Mouse (Mus musculus): ENCODE results near the gene Fam76b. TPM values are rescaled to one million over a fixed set of nuclear protein-coding genes. Genes with fewer than 3 reads are reported as not detected.

The Fam76b gene
- polyA plus RNA-seq, 2 experiments: 8.5 to 11.7 TPM

GRCm38 (mm10) chr9:13896055-13896454, 68.5 kb downstream of the Fam76b start:
- no peak overlapping the region for H3K4me2 ChIP-seq (ENCODE audit: low read depth)
- no peaks in the 10 kb centered on the region for H3K36me3 ChIP-seq (replicated peaks; ENCODE audit: control insufficient read depth, insufficient read depth, low read depth)
- TF ChIP-seq CTCF (IDR thresholded peaks at IDR 0.05; ENCODE audit: low read depth): no peak
- no peak for TF ChIP-seq EP300 (IDR thresholded peaks at IDR 0.05; ENCODE audit: low read depth)
- H3K9ac ChIP-seq (replicated peaks): no peak overlapping the region
- H3K4me1 ChIP-seq (replicated peaks; ENCODE audit: control insufficient read depth in 2 of 2, insufficient read depth in 2 of 2, low read length in 1 of 2): no peaks in the 10 kb centered on the region
- no peaks in the 10 kb centered on the region for H3K27me3 ChIP-seq (ENCODE audit: control insufficient read depth, insufficient read depth, low read length)
- DNase-seq (ENCODE audit: low read depth in 3 of 3, low spot score in 3 of 3) (no peak), ATAC-seq (ENCODE audit: insufficient read depth) (no peak)
- WGBS (ENCODE audit: insufficient replicate concordance): 67% methylated on average over 6 of the region's 6 CpGs
- peaks cover 2% of the 10 kb centered on the region; the same call in 1 of the 2 replicates for H3K9me3 ChIP-seq (ENCODE audit: control insufficient read depth, low read length)
- no peak overlapping the region for H3K27ac ChIP-seq
- no peak overlapping the region for H3K4me3 ChIP-seq (ENCODE audit: insufficient read depth in 1 of 2, low read depth in 2 of 2, low read length in 2 of 2)

- TF ChIP-seq CTCF (IDR thresholded peaks at IDR 0.05; ENCODE audit: low read depth): no peak
- no peak for TF ChIP-seq EP300 (IDR thresholded peaks at IDR 0.05; ENCODE audit: low read depth)
- H3K36me3 ChIP-seq (replicated peaks; ENCODE audit: control insufficient read depth, insufficient read depth, low read depth): no peaks in the 10 kb centered on the region
- no peak for ATAC-seq (ENCODE audit: insufficient read depth)
- no peaks in the 10 kb centered on the region for H3K9me3 ChIP-seq (ENCODE audit: control insufficient read depth, low read length)
- 64% methylated on average over 19 of the region's 19 CpGs for WGBS (ENCODE audit: insufficient replicate concordance)
- no peak for DNase-seq (ENCODE audit: low read depth in 3 of 3, low spot score in 3 of 3)
- H3K4me2 ChIP-seq (ENCODE audit: low read depth): no peak overlapping the region
- no peak overlapping the region for H3K27ac ChIP-seq
- no peaks in the 10 kb centered on the region for H3K27me3 ChIP-seq (ENCODE audit: control insufficient read depth, insufficient read depth, low read length)
- H3K9ac ChIP-seq (replicated peaks): no peak overlapping the region
- no peak overlapping the region for H3K4me3 ChIP-seq (ENCODE audit: insufficient read depth in 1 of 2, low read depth in 2 of 2, low read length in 2 of 2)
- H3K4me1 ChIP-seq (replicated peaks; ENCODE audit: control insufficient read depth in 2 of 2, insufficient read depth in 2 of 2, low read length in 1 of 2): no peaks in the 10 kb centered on the region
These were observed 71.2 kb downstream of the Fam76b start for GRCm38 (mm10) chr9:13898510-13899305.

GRCm38 (mm10) chr9:13902030-13902429, 74.5 kb downstream of the Fam76b start:
- 60% methylated on average over 3 of the region's 3 CpGs for WGBS (ENCODE audit: insufficient replicate concordance)
- Histone ChIP-seq H3K4me3 (ENCODE audit: insufficient read depth in 1 of 2, low read depth in 2 of 2, low read length in 2 of 2) (no peak overlapping the region), H3K9me3 (ENCODE audit: control insufficient read depth, low read length) (no peaks in the 10 kb centered on the region), H3K36me3 (replicated peaks; ENCODE audit: control insufficient read depth, insufficient read depth, low read depth) (no peaks in the 10 kb centered on the region), H3K4me1 (replicated peaks; ENCODE audit: control insufficient read depth in 2 of 2, insufficient read depth in 2 of 2, low read length in 1 of 2) (no peaks in the 10 kb centered on the region), H3K27me3 (ENCODE audit: control insufficient read depth, insufficient read depth, low read length) (no peaks in the 10 kb centered on the region), H3K4me2 (ENCODE audit: low read depth) (no peak overlapping the region), H3K9ac (replicated peaks) (no peak overlapping the region), H3K27ac (no peak overlapping the region)
- ATAC-seq (ENCODE audit: insufficient read depth) (no peak), DNase-seq (ENCODE audit: low read depth in 3 of 3, low spot score in 3 of 3) (no peak)
- no peak for TF ChIP-seq EP300 (IDR thresholded peaks at IDR 0.05; ENCODE audit: low read depth)
- no peak for TF ChIP-seq CTCF (IDR thresholded peaks at IDR 0.05; ENCODE audit: low read depth)

- Histone ChIP-seq H3K27ac (no peak overlapping the region), H3K4me2 (ENCODE audit: low read depth) (no peak overlapping the region), H3K4me3 (ENCODE audit: insufficient read depth in 1 of 2, low read depth in 2 of 2, low read length in 2 of 2) (no peak overlapping the region), H3K4me1 (replicated peaks; ENCODE audit: control insufficient read depth in 2 of 2, insufficient read depth in 2 of 2, low read length in 1 of 2) (no peaks in the 10 kb centered on the region), H3K9me3 (ENCODE audit: control insufficient read depth, low read length) (no peaks in the 10 kb centered on the region), H3K9ac (replicated peaks) (no peak overlapping the region), H3K36me3 (replicated peaks; ENCODE audit: control insufficient read depth, insufficient read depth, low read depth) (no peaks in the 10 kb centered on the region), H3K27me3 (ENCODE audit: control insufficient read depth, insufficient read depth, low read length) (no peaks in the 10 kb centered on the region)
- ATAC-seq (ENCODE audit: insufficient read depth): no peak
- DNase-seq (ENCODE audit: low read depth in 3 of 3, low spot score in 3 of 3): no peak
- WGBS (ENCODE audit: insufficient replicate concordance): 49% methylated on average over 5 of the region's 5 CpGs
- no peak for TF ChIP-seq EP300 (IDR thresholded peaks at IDR 0.05; ENCODE audit: low read depth)
- TF ChIP-seq CTCF (IDR thresholded peaks at IDR 0.05; ENCODE audit: low read depth): no peak
These were observed 76.7 kb downstream of the Fam76b start for GRCm38 (mm10) chr9:13904091-13904779.

Other genes with a start within 250 kb of the Fam76b start
- 5.5 and 5.9 TPM in 2 replicates for gene Mtmr2, start 79.3 kb upstream of the Fam76b start, polyA plus RNA-seq (2012; rRNA removed)
- gene Mtmr2, start 79.3 kb upstream of the Fam76b start, polyA plus RNA-seq (2014; fragmentation: Nextera tagmentation; extraction: Ambion mirVana): 18.1 and 18.6 TPM in 2 replicates
- 14.6 and 26.2 TPM in 2 replicates for gene Cep57, start 609 bp upstream of the Fam76b start, polyA plus RNA-seq (2012; rRNA removed)
- 34.5 and 37.2 TPM in 2 replicates for gene Cep57, start 609 bp upstream of the Fam76b start, polyA plus RNA-seq (2014; fragmentation: Nextera tagmentation; extraction: Ambion mirVana)

All from liver, embryonic 14.5 days (tissue).